Mouse (Mus musculus): Measurements from ENCODE around the gene Pomt2.

DNA sequence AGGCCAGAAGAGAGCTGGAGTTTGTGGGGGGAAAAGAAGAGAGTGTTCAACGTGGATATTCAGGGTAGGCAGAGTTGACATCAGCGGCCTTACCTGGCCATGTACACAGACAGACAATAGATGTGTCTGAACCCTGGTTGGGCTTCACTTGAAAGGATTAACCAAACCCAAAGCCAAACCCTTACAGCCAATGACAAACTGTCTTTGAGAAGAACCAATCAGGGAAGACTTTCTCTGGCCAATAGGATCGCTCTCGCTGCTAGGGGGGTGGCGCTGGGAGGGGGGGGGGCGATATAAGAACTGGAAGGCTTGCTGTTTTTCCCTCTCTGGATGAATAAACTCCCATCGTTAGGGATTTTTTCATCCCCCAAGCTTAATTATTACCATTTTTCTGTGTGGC lies 60.5 kb downstream of the Pomt2 start:
- TF ChIP-seq CTCF (IDR thresholded peaks at IDR 0.05; ENCODE audit: extremely low read depth, insufficient read depth, insufficient read length, insufficient replicate concordance) (no peak), POLR2A (IDR thresholded peaks at IDR 0.05; ENCODE audit: low read depth, low read length) (no peak)

Data from spleen, adult 2 months (tissue).